Mouse (Mus musculus) spleen, adult 2 months (tissue): Measurements from ENCODE around the gene Cfap97d1.

Experiments used
- CTCF ChIP-seq: fragments of 200-500 bp; IDR thresholded peaks from 2 replicates; pipeline ENCODE4 v1.5.1; 2011; ENCODE audit warnings: mild to moderate bottlenecking, inconsistent platforms; ENCODE audit not compliant: insufficient read depth, insufficient read length, insufficient replicate concordance; ENCODE audit errors: extremely low read depth
- POLR2A ChIP-seq: fragments of 200-500 bp; IDR thresholded peaks from 2 replicates; pipeline ENCODE4 v1.6.1; 2011; ENCODE audit warnings: low read depth, low read length, inconsistent platforms

DNA sequence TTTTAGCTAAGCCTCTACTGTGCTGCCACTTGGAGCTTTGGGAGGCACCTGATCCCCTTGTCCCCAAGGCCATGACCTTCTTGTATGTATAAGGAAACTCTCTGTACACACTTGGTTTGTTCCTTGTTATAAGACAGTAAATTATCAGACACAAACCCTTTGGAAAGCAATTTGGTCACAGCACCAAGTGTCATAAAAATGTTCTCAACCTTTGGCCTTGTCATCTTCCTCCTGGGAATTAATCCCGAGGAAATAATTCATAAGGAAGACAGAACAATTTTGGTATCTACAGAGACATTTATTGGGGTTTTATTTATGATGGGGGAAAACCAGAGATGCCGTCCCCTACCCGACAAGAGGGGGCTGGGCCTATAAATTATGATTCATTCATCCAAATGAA is 48.3 kb upstream of the Cfap97d1 start:
- TF ChIP-seq CTCF: no peak
- TF ChIP-seq POLR2A: no peak
